Mouse (Mus musculus) neural tube, embryonic 14.5 days (tissue): Measurements from ENCODE around the gene Ddx58. TPM values are rescaled to one million over a fixed set of nuclear protein-coding genes. Genes with fewer than 3 reads are reported as not detected.

Source experiments
- ATAC-seq: fragments of 200-750 bp; cut with Nextera tagmentation; 2 replicates; pipeline ENCODE4 v1.8.0; 2017; ENCODE audit warnings: low read depth, mild to moderate bottlenecking, moderate TSS enrichment, moderate library complexity
- H3K27ac ChIP-seq: fragments of 300-500 bp; sonication (generic); 2 replicates; pipeline ENCODE4 v1.5.1; 2014; ENCODE audit warnings: low read depth, mild to moderate bottlenecking, control low read depth, low read length, moderate library complexity, mixed read lengths
- H3K27me3 ChIP-seq: fragments of 300-500 bp; sonication (generic); 2 replicates; pipeline ENCODE4 v1.6.1; 2014; ENCODE audit warnings: low read length; ENCODE audit not compliant: control insufficient read depth, insufficient read depth
- H3K36me3 ChIP-seq: fragments of 300-500 bp; sonication (generic); 2 replicates; pipeline ENCODE4 v1.6.1; 2014; ENCODE audit warnings: low read length, mixed read lengths; ENCODE audit not compliant: control insufficient read depth, insufficient read depth
- H3K4me1 ChIP-seq: fragments of 300-500 bp; sonication (generic); 2 replicates; pipeline ENCODE4 v1.6.1; 2014; ENCODE audit warnings: low read length; ENCODE audit not compliant: control insufficient read depth, insufficient read depth
- H3K4me2 ChIP-seq: fragments of 300-500 bp; sonication (generic); 2 replicates; pipeline ENCODE4 v1.6.1; 2014; ENCODE audit warnings: mild to moderate bottlenecking, low read depth, low read length, control low read depth
- H3K4me3 ChIP-seq: fragments of 300-500 bp; sonication (generic); 2 replicates; pipeline ENCODE4 v1.5.1; 2014; ENCODE audit warnings: low read depth, low read length, control low read depth, mixed read lengths
- H3K9ac ChIP-seq: fragments of 300-500 bp; sonication (generic); replicated peaks from 2 replicates; pipeline ENCODE4 v1.6.1; 2014; ENCODE audit warnings: low read depth, mild to moderate bottlenecking, control low read depth, low read length, mixed read lengths
- H3K9me3 ChIP-seq: fragments of 300-500 bp; sonication (generic); 2 replicates; pipeline ENCODE4 v1.6.1; 2016; ENCODE audit warnings: low read length; ENCODE audit not compliant: control insufficient read depth
- WGBS: fragments of 180-500 bp; shearing (Covaris S2); extraction: QIAGEN DNeasy Blood & Tissue Kit; methylation state at CpG from one replicate; pipeline ENCODE4 v1.1.7; 2014; 5-methylcytosine and 5-hydroxymethylcytosine counted together
- polyA plus RNA-seq: library from polyadenylated mRNA; unstranded; fragments of >200 nt; fragmentation: Nextera tagmentation; extraction: Ambion mirVana; gene quantifications from 2 replicates; pipeline ENCODE4 v1.2.1, GENCODE M21; 2014

Ddx58 gene
- polyA plus RNA-seq, 1 experiment from 2014 or later = 3.3 TPM

GRCm38 (mm10) chr4:40221876-40222585, 17.6 kb downstream of the Ddx58 start:
- H3K9me3 ChIP-seq = no peaks in the 10 kb centered on the region
- H3K4me3 ChIP-seq = no peak overlapping the region
- H3K36me3 ChIP-seq = no peaks in the 10 kb centered on the region
- ATAC-seq = no peak; the same call in 1 of the 2 replicates
- H3K4me2 ChIP-seq = peak overlapping the region; percentile 3; the same call in 1 of the 2 replicates
- H3K27me3 ChIP-seq = no peaks in the 10 kb centered on the region
- no peaks in the 10 kb centered on the region for H3K4me1 ChIP-seq
- 32% methylated on average over 21 of the region's 21 CpGs for WGBS
- H3K27ac ChIP-seq = no peak overlapping the region
- H3K9ac ChIP-seq = no peak overlapping the region

- H3K4me3 ChIP-seq = no peak overlapping the region
- WGBS = 34% methylated on average over 14 of the region's 14 CpGs
- no peak overlapping the region for H3K9ac ChIP-seq
- H3K4me1 ChIP-seq = no peaks in the 10 kb centered on the region
- no peaks in the 10 kb centered on the region for H3K27me3 ChIP-seq
- no peaks in the 10 kb centered on the region for H3K36me3 ChIP-seq
- ATAC-seq = no peak
- H3K4me2 ChIP-seq = no peak overlapping the region
- no peak overlapping the region for H3K27ac ChIP-seq
- no peaks in the 10 kb centered on the region for H3K9me3 ChIP-seq
Measured at GRCm38 (mm10) chr4:40221004-40221760, 18.4 kb downstream of the Ddx58 start.

GRCm38 (mm10) chr4:40220437-40220836, 19.2 kb downstream of the Ddx58 start:
- H3K36me3 ChIP-seq = no peaks in the 10 kb centered on the region
- WGBS = 21% methylated on average over 12 of the region's 12 CpGs
- H3K4me1 ChIP-seq = no peaks in the 10 kb centered on the region
- H3K27ac ChIP-seq = no peak overlapping the region
- no peak overlapping the region for H3K4me3 ChIP-seq
- no peaks in the 10 kb centered on the region for H3K9me3 ChIP-seq
- ATAC-seq = no peak
- H3K4me2 ChIP-seq = peak overlapping the region; percentile 0; the same call in 1 of the 2 replicates
- H3K9ac ChIP-seq = no peak overlapping the region
- no peaks in the 10 kb centered on the region for H3K27me3 ChIP-seq

DNA sequence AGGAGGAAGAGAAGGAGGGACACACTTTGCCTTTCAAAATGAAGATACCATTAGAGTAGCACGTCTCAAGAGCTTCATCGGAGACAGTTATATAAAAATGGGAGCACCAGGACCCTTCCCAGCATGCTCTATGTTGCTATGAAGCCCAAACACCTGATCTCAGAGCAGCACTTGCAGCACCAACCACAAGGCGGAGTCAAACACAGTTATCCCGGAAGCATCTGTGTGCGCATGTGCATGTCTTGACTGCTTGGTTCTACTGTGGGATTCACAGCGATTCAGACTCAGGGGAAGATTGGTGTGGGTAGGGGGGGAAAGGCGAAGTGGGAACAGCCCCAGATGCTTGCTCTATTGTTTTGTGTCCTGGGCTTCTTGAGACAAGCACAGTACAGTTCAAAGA, 21.2 kb downstream of the Ddx58 start:
- Histone ChIP-seq H3K4me2 (no peak overlapping the region), H3K27ac (no peak overlapping the region), H3K36me3 (no peaks in the 10 kb centered on the region), H3K27me3 (no peaks in the 10 kb centered on the region), H3K4me3 (no peak overlapping the region), H3K9me3 (no peaks in the 10 kb centered on the region), H3K9ac (no peak overlapping the region), H3K4me1 (no peaks in the 10 kb centered on the region)
- WGBS = 74% methylated on average over 7 of the region's 7 CpGs
- ATAC-seq = 0 out of 2 replicates have a peak, but pooled peaks have one; percentile 49

DNA sequence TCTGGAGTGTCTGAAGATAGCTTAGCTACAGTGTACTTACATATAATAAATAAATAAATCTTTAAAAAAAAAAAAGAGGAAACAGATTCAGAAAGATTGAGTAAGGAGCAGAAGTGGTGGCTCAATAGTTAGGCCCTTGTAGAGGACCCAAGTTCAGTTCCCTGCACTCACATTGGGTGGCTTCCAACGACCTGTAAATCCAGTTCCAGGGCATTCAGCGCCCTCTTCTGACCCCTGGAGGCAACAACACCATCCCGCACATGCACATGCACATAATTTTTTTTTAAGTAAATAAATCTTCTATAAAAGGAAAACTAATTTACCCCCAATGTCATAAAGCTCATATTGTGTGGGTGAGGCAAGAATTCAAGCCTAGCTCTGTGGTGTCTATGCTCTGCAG, 21.7 kb downstream of the Ddx58 start:
- no peaks in the 10 kb centered on the region for H3K36me3 ChIP-seq
- no peaks in the 10 kb centered on the region for H3K4me1 ChIP-seq
- no peaks in the 10 kb centered on the region for H3K9me3 ChIP-seq
- ATAC-seq = no peak
- H3K27me3 ChIP-seq = no peaks in the 10 kb centered on the region
- H3K9ac ChIP-seq = no peak overlapping the region
- no peak overlapping the region for H3K4me3 ChIP-seq
- WGBS = 60% methylated on average over 3 of the region's 3 CpGs
- no peak overlapping the region for H3K4me2 ChIP-seq
- no peak overlapping the region for H3K27ac ChIP-seq

GRCm38 (mm10) chr4:40212177-40212576, 27.5 kb downstream of the Ddx58 start:
- H3K4me2 ChIP-seq = no peak overlapping the region
- no peaks in the 10 kb centered on the region for H3K36me3 ChIP-seq
- 97% methylated on average over 4 of the region's 6 CpGs for WGBS
- H3K27me3 ChIP-seq = no peaks in the 10 kb centered on the region
- ATAC-seq = no peak
- no peaks in the 10 kb centered on the region for H3K4me1 ChIP-seq
- no peak overlapping the region for H3K9ac ChIP-seq
- H3K4me3 ChIP-seq = no peak overlapping the region
- H3K27ac ChIP-seq = no peak overlapping the region
- H3K9me3 ChIP-seq = no peaks in the 10 kb centered on the region

DNA sequence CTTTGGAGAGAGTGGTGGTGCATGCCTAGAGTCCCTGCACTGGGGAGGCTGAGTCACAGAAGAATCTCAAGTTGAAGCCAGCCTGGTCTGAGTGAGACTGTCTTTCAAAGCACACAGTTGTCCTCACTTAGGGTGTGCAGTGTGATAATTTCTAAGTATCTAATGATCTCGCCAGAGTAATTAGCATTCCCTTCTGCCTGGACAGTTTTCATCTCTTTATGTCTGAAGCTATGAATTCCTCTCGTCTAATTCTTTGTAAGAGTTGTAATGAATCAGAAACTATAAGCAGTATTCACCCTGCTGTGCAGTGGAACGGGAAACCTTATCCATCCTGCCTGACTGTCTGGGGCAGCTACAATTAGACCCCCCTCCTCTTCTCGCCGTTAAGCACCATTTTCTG, 31.9 kb downstream of the Ddx58 start:
- Histone ChIP-seq H3K36me3 (no peaks in the 10 kb centered on the region), H3K4me3 (no peak overlapping the region), H3K9me3 (no peaks in the 10 kb centered on the region), H3K4me1 (no peaks in the 10 kb centered on the region), H3K9ac (no peak overlapping the region), H3K27ac (no peak overlapping the region), H3K27me3 (no peaks in the 10 kb centered on the region), H3K4me2 (no peak overlapping the region)
- WGBS = 62% methylated on average over 5 of the region's 5 CpGs
- ATAC-seq = no peak

DNA sequence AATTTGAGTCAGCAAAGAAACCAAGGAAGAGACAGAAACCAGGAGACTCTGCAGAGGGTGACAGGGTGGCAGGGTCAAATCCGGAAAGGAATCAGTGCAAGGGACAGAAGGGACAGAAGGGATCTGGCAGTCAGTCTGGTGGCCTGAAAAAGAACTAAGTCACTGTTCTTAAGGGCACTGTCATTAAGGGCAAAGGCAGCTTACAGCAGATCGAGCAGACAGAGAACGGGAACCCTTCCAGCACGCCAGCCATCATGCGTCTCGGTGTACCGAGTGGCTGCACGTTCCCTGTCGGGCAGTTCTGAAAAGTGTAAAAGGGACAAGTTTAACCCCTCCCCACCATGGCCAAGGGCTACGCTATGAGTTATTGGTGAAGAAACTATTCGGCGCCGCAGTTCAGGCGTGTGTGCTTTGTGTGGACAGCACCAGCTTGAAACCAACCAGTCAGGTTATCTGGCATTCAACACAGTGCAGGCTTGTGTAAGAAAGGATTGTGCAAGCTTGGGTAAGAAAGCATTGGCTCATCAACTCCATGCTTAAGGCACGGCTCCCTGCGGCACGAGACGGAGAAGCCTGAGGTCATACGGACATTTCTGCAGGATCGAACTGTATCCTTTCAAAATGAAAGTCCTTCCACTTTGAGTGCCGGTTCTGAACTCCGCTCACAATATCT, 34.3 kb downstream of the Ddx58 start:
- 94% methylated on average over 22 of the region's 22 CpGs for WGBS
- no peak overlapping the region for H3K4me3 ChIP-seq
- no peaks in the 10 kb centered on the region for H3K4me1 ChIP-seq
- ATAC-seq = no peak
- no peaks in the 10 kb centered on the region for H3K9me3 ChIP-seq
- H3K9ac ChIP-seq = no peak overlapping the region
- H3K27me3 ChIP-seq = no peaks in the 10 kb centered on the region
- H3K27ac ChIP-seq = no peak overlapping the region
- no peak overlapping the region for H3K4me2 ChIP-seq
- H3K36me3 ChIP-seq = 0 out of 2 replicates have a peak, but pooled peaks cover 4% of the 10 kb centered on the region

DNA sequence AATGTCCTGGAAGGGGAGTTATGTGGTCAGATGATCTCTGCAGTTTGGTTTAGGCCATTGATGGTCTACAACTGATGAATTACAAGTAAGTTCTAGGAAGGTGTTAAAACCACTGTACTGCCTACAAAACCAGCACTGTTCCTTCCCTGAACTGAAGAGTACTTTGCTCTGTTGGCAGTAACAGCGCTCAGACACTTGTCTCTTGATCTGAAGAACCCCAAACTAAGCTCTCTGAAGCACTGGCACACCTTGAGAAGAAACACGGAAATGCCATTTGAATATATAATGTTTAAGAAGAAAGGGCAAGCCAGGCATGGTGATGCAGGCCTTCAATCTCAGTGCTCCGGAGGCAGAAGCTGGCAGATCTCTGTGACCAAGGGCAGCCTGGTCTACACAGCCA, 35.3 kb downstream of the Ddx58 start:
- H3K4me3 ChIP-seq = no peak overlapping the region
- no peaks in the 10 kb centered on the region for H3K9me3 ChIP-seq
- H3K36me3 ChIP-seq = 0 out of 2 replicates have a peak, but pooled peaks cover 4% of the 10 kb centered on the region
- H3K27me3 ChIP-seq = no peaks in the 10 kb centered on the region
- no peak overlapping the region for H3K4me2 ChIP-seq
- H3K4me1 ChIP-seq = no peaks in the 10 kb centered on the region
- H3K9ac ChIP-seq = no peak overlapping the region
- WGBS = 96% methylated on average over 3 of the region's 3 CpGs
- ATAC-seq = no peak
- no peak overlapping the region for H3K27ac ChIP-seq
